Mouse (Mus musculus): ENCODE measurements around the gene Dedd. TPM values are rescaled to one million over a fixed set of nuclear protein-coding genes. Genes with fewer than 3 reads are reported as not detected.
"Not testable (repeated sequence)": the region's sequence is repeated elsewhere in the genome, so short reads cannot be mapped to it uniquely, and the experiment has no call there.

Gene Dedd
- total and polyA plus RNA-seq, 2 experiments: 14.7 to 28.3 TPM

DNA sequence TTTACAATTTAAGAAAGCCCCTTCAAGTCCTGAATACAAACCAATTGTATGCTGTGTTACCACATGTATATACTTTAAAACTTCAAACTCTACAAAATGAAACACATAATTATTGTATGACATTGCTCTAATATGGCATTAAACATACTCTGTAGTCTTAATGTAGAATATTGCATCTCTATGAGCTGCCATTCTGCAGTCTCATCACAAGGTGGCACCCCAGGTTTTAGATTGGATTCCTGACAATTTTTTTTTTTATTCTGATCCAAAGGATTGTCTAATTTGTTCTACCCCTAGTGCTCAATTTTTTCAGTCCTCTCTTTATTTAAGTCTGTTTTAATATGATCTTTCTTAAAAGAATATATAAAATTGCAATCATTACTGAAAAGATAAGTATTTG lies 7.5 kb upstream of the Dedd start:
- Histone ChIP-seq H3K36me3 (ENCODE audit: control insufficient read depth, insufficient read depth, low read length) (no peaks in the 10 kb centered on the region), H3K4me1 (ENCODE audit: control insufficient read depth, insufficient read depth, low read length) (no peaks in the 10 kb centered on the region), H3K79me2 (ENCODE audit: control insufficient read depth, insufficient read depth, low read length) (no peaks in the 10 kb centered on the region), H3K27ac (replicated peaks; ENCODE audit: insufficient read depth, low read depth, low read length) (no peak overlapping the region), H3K4me3 (ENCODE audit: insufficient read depth, low read depth, low read length) (no peak overlapping the region), H3K9ac (ENCODE audit: low read depth, low read length) (no peak overlapping the region), H3K27me3 (ENCODE audit: control insufficient read depth, insufficient read depth, low read length) (no peaks in the 10 kb centered on the region)
- no peak for DNase-seq (ENCODE audit: extremely low read depth, low read depth, low spot score)
- TF ChIP-seq POLR2A (IDR thresholded peaks at IDR 0.05; ENCODE audit: extremely low read depth, insufficient read depth, low read length): no peak
- TF ChIP-seq CTCF (IDR thresholded peaks at IDR 0.05; ENCODE audit: low read depth, low read length): peak; percentile 11; the same call in 1 of the 2 replicates

DNA sequence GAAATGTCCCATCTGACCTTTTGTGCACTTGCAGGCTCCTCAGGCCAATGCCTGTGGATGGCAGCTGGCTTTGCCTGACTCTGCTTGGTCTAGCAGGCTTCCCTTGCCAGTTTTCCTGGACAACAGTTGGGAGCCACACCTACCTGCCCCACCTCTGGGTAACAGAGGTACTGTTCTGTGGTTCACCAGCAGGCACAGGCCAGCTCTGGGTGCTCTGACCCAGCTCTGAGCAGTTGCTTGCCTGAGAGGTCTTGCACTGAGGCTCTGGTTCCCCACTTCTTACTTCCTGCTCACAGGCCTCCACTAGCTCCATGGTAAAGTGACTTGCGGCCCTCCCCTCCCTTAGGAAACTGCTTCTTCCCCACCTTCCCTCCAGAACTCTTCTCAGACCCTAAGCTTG lies 6.9 kb upstream of the Dedd start:
- H3K36me3 ChIP-seq (ENCODE audit: control insufficient read depth, insufficient read depth, low read length): no peaks in the 10 kb centered on the region
- 95% methylated on average over 1 of the region's 1 CpGs for WGBS
- no peak for DNase-seq (ENCODE audit: extremely low read depth, low read depth, low spot score)
- H3K79me2 ChIP-seq (ENCODE audit: control insufficient read depth, insufficient read depth, low read length): no peaks in the 10 kb centered on the region
- no peaks in the 10 kb centered on the region for H3K27me3 ChIP-seq (ENCODE audit: control insufficient read depth, insufficient read depth, low read length)
- no peak for TF ChIP-seq POLR2A (IDR thresholded peaks at IDR 0.05; ENCODE audit: extremely low read depth, insufficient read depth, low read length)
- TF ChIP-seq CTCF (IDR thresholded peaks at IDR 0.05; ENCODE audit: low read depth, low read length): 0 out of 2 replicates have a peak, but pooled peaks have one; percentile 4
- H3K27ac ChIP-seq (replicated peaks; ENCODE audit: insufficient read depth, low read depth, low read length): no peak overlapping the region
- H3K4me3 ChIP-seq (ENCODE audit: insufficient read depth, low read depth, low read length): no peak overlapping the region
- H3K4me1 ChIP-seq (ENCODE audit: control insufficient read depth, insufficient read depth, low read length): no peaks in the 10 kb centered on the region
- no peak overlapping the region for H3K9ac ChIP-seq (ENCODE audit: low read depth, low read length)

DNA sequence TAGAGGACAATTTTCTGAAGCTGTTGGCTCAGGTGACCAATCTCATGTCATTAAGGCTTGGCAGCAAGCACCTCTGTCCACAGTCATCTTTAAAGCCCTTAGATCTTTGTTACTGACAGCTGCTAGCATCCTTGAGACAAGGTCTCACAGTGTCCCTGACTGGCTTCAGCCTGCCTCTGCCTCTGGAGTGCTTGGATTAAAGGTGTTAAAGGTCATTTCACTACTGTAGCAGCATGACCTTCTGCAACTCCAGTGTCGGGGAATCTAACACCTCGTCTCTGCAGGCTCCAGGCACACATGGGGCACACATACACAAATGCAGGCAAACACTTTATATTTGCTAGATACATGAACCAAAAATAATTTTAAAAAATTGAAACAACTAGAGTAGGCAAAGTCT lies 3.4 kb upstream of the Dedd start:
- TF ChIP-seq CTCF (IDR thresholded peaks at IDR 0.05; ENCODE audit: low read depth, low read length): no peak
- no peak for TF ChIP-seq POLR2A (IDR thresholded peaks at IDR 0.05; ENCODE audit: extremely low read depth, insufficient read depth, low read length)
- 37% methylated on average over 2 of the region's 2 CpGs for WGBS
- peaks cover 5% of the 10 kb centered on the region for H3K4me1 ChIP-seq (ENCODE audit: control insufficient read depth, insufficient read depth, low read length)

DNA sequence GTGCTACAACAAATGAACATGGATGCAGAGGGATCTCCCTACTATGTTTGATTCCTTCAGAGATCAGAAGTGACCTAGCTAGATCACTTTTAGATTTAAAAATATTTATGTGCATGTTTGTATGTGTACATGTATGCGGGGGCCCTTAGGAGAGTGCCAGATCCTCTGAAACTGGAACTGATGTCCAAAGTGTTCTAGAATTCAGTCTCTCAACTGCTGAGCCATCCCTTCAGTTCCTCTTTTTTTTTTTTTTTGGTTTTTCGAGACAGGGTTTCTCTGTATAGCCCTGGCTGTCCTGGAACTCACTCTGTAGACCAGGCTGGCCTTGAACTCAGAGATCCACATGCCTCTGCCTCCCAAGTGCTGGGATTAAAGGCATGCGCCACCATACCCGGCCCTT lies 2.4 kb upstream of the Dedd start:
- H3K4me3 ChIP-seq (ENCODE audit: insufficient read depth, low read depth, low read length); H3K9ac ChIP-seq (ENCODE audit: low read depth, low read length); H3K36me3 ChIP-seq (ENCODE audit: control insufficient read depth, insufficient read depth, low read length); DNase-seq (ENCODE audit: extremely low read depth, low read depth, low spot score); H3K27ac ChIP-seq (replicated peaks; ENCODE audit: insufficient read depth, low read depth, low read length); H3K27me3 ChIP-seq (ENCODE audit: control insufficient read depth, insufficient read depth, low read length): not testable (repeated sequence)
- 70% methylated on average over 4 of the region's 4 CpGs for WGBS
- peaks cover 13% of the 10 kb centered on the region; the same call in 1 of the 2 replicates for H3K79me2 ChIP-seq (ENCODE audit: control insufficient read depth, insufficient read depth, low read length)
- H3K4me1 ChIP-seq (ENCODE audit: control insufficient read depth, insufficient read depth, low read length): peaks cover 12% of the 10 kb centered on the region

More for the DNA sequence above, 3.4 kb upstream of the Dedd start:
- Histone ChIP-seq H3K9ac (ENCODE audit: low read depth, low read length) (no peak overlapping the region), H3K27ac (replicated peaks; ENCODE audit: insufficient read depth, low read depth, low read length) (no peak overlapping the region), H3K27me3 (ENCODE audit: control insufficient read depth, insufficient read depth, low read length) (no peaks in the 10 kb centered on the region), H3K4me3 (ENCODE audit: insufficient read depth, low read depth, low read length) (no peak overlapping the region), H3K79me2 (ENCODE audit: control insufficient read depth, insufficient read depth, low read length) (peaks cover 7% of the 10 kb centered on the region; the same call in 1 of the 2 replicates), H3K36me3 (ENCODE audit: control insufficient read depth, insufficient read depth, low read length) (no peaks in the 10 kb centered on the region)
- DNase-seq (ENCODE audit: extremely low read depth, low read depth, low spot score): no peak

DNA sequence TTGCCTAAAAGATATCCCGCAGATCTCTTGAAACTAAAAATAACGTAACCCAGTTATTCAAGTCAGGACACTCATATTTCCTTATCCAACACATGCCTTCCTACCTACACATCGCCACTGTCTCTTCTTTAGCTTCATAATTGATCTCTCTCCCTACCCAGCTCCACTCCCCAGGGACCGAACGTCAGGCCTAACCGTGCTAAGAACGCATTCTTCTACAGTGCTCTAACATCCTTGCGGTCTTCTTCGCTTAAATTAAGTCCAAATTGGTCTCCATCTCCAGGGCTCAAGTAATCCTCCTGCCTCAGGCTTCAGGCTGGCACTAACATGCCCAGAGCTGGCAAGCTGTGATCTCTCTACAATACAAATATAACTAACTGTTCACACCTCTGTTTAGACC lies 701 bp upstream of the Dedd start:
- Histone ChIP-seq H3K9ac (ENCODE audit: low read depth, low read length) (peak overlapping the region; percentile 66), H3K4me3 (ENCODE audit: insufficient read depth, low read depth, low read length) (peak overlapping the region; percentile 98), H3K27me3 (ENCODE audit: control insufficient read depth, insufficient read depth, low read length) (no peaks in the 10 kb centered on the region), H3K4me1 (ENCODE audit: control insufficient read depth, insufficient read depth, low read length) (peaks cover 12% of the 10 kb centered on the region), H3K27ac (replicated peaks; ENCODE audit: insufficient read depth, low read depth, low read length) (peak overlapping the region; percentile 94), H3K36me3 (ENCODE audit: control insufficient read depth, insufficient read depth, low read length) (peaks cover 2% of the 10 kb centered on the region; the same call in 1 of the 2 replicates), H3K79me2 (ENCODE audit: control insufficient read depth, insufficient read depth, low read length) (peaks cover 17% of the 10 kb centered on the region; the same call in 1 of the 2 replicates)
- no peak for DNase-seq (ENCODE audit: extremely low read depth, low read depth, low spot score)
- 16% methylated on average over 9 of the region's 9 CpGs for WGBS
- no peak for TF ChIP-seq POLR2A (IDR thresholded peaks at IDR 0.05; ENCODE audit: extremely low read depth, insufficient read depth, low read length)
- no peak for TF ChIP-seq CTCF (IDR thresholded peaks at IDR 0.05; ENCODE audit: low read depth, low read length)

DNA sequence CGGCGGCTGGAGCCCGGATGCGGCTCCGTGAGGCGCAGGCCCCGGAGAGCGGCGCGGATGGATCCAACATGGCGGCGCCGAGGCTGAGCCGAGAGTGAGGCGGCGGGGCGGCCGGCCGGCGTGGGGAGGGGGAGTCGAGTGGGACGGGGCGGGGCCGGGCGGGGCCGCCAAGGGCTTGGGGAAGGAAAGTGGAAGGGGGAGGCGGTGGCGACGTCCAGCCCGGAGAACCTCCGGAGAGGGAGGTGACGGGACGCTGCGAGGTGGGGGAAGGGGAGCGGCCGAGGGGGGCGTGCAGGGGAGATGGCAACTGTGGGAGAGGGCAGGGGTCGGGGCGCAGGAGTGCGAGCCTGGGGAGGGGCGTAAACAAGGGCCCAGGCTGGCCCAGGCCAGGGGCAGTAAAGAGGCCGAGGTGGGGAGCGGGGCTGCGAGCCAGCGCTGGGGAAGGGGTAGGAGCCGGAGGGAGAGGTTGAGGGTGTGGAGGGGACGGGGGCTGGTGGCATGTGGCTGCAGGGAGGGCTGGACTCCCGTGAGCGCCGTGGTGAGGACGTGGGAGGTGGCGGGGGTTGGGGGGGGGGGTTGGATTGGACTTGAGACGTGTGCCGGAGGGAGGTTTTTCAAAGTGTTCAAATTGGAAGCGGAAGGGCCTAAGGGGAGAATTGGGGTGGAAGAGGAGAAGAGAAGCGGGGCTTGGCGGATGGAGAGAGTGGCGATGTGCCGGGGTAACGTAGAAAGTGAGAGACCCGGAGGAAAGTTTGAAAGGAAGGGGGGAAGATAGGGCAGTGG lies 679 bp downstream of the Dedd start:
- peaks cover 12% of the 10 kb centered on the region for H3K4me1 ChIP-seq (ENCODE audit: control insufficient read depth, insufficient read depth, low read length)
- TF ChIP-seq POLR2A (IDR thresholded peaks at IDR 0.05; ENCODE audit: extremely low read depth, insufficient read depth, low read length) (no peak), CTCF (IDR thresholded peaks at IDR 0.05; ENCODE audit: low read depth, low read length) (no peak)
- peaks cover 2% of the 10 kb centered on the region; the same call in 1 of the 2 replicates for H3K36me3 ChIP-seq (ENCODE audit: control insufficient read depth, insufficient read depth, low read length)
- H3K27me3 ChIP-seq (ENCODE audit: control insufficient read depth, insufficient read depth, low read length): no peaks in the 10 kb centered on the region
- under 1% methylated on average over 47 of the region's 61 CpGs for WGBS
- H3K27ac ChIP-seq (replicated peaks; ENCODE audit: insufficient read depth, low read depth, low read length): peak overlapping the region; percentile 58
- H3K4me3 ChIP-seq (ENCODE audit: insufficient read depth, low read depth, low read length): peak overlapping the region; percentile 98
- peak overlapping the region; percentile 98 for H3K9ac ChIP-seq (ENCODE audit: low read depth, low read length)
- H3K79me2 ChIP-seq (ENCODE audit: control insufficient read depth, insufficient read depth, low read length): peaks cover 27% of the 10 kb centered on the region; the same call in 1 of the 2 replicates
- no peak for DNase-seq (ENCODE audit: extremely low read depth, low read depth, low spot score)
